Mouse (Mus musculus) neural tube, embryonic 14.5 days (tissue): Measurements from ENCODE around the gene Olfr187. TPM values are rescaled to one million over a fixed set of nuclear protein-coding genes. Genes with fewer than 3 reads are reported as not detected.

Experiments
- ATAC-seq: fragments of 200-750 bp; cut with Nextera tagmentation; 2 replicates; pipeline ENCODE4 v1.8.0; 2017; ENCODE audit warnings: low read depth, mild to moderate bottlenecking, moderate TSS enrichment, moderate library complexity
- H3K27ac ChIP-seq: fragments of 300-500 bp; sonication (generic); 2 replicates; pipeline ENCODE4 v1.5.1; 2014; ENCODE audit warnings: low read depth, mild to moderate bottlenecking, control low read depth, low read length, moderate library complexity, mixed read lengths
- H3K27me3 ChIP-seq: fragments of 300-500 bp; sonication (generic); 2 replicates; pipeline ENCODE4 v1.6.1; 2014; ENCODE audit warnings: low read length; ENCODE audit not compliant: control insufficient read depth, insufficient read depth
- H3K36me3 ChIP-seq: fragments of 300-500 bp; sonication (generic); 2 replicates; pipeline ENCODE4 v1.6.1; 2014; ENCODE audit warnings: low read length, mixed read lengths; ENCODE audit not compliant: control insufficient read depth, insufficient read depth
- H3K4me1 ChIP-seq: fragments of 300-500 bp; sonication (generic); 2 replicates; pipeline ENCODE4 v1.6.1; 2014; ENCODE audit warnings: low read length; ENCODE audit not compliant: control insufficient read depth, insufficient read depth
- H3K4me2 ChIP-seq: fragments of 300-500 bp; sonication (generic); 2 replicates; pipeline ENCODE4 v1.6.1; 2014; ENCODE audit warnings: mild to moderate bottlenecking, low read depth, low read length, control low read depth
- H3K4me3 ChIP-seq: fragments of 300-500 bp; sonication (generic); 2 replicates; pipeline ENCODE4 v1.5.1; 2014; ENCODE audit warnings: low read depth, low read length, control low read depth, mixed read lengths
- H3K9ac ChIP-seq: fragments of 300-500 bp; sonication (generic); replicated peaks from 2 replicates; pipeline ENCODE4 v1.6.1; 2014; ENCODE audit warnings: low read depth, mild to moderate bottlenecking, control low read depth, low read length, mixed read lengths
- H3K9me3 ChIP-seq: fragments of 300-500 bp; sonication (generic); 2 replicates; pipeline ENCODE4 v1.6.1; 2016; ENCODE audit warnings: low read length; ENCODE audit not compliant: control insufficient read depth
- WGBS: fragments of 180-500 bp; shearing (Covaris S2); extraction: QIAGEN DNeasy Blood & Tissue Kit; methylation state at CpG from one replicate; pipeline ENCODE4 v1.1.7; 2014; 5-methylcytosine and 5-hydroxymethylcytosine counted together
- polyA plus RNA-seq: library from polyadenylated mRNA; unstranded; fragments of >200 nt; fragmentation: Nextera tagmentation; extraction: Ambion mirVana; gene quantifications from 2 replicates; pipeline ENCODE4 v1.2.1, GENCODE M21; 2014

The Olfr187 gene
- polyA plus RNA-seq, 1 experiment from 2014 or later, result not detected

GRCm38 (mm10) chr16:59030191-59030590 is 9.4 kb downstream of the Olfr187 start, which contains the start of gene Olfr186:
Gene Olfr186, minus strand, starts transcription at chr16:59030291.
- ATAC-seq, result no peak
- Histone ChIP-seq H3K4me2 (no peak within 1 kb of the TSS), H3K9me3 (no peaks in the 10 kb centered on the region), H3K27me3 (no peaks in the 10 kb centered on the region), H3K36me3 (no peaks in the 10 kb centered on the region), H3K9ac (no peak within 1 kb of the TSS), H3K4me1 (no peaks in the 10 kb centered on the region), H3K27ac (no peak within 1 kb of the TSS), H3K4me3 (no peak within 1 kb of the TSS)
- WGBS, result 94% methylated on average over 4 of the region's 4 CpGs

GRCm38 (mm10) chr16:59013357-59014018 is 26.1 kb downstream of the Olfr187 start:
- H3K4me3 ChIP-seq, result no peak overlapping the region
- H3K4me1 ChIP-seq, result no peaks in the 10 kb centered on the region
- 67% methylated on average over 2 of the region's 2 CpGs for WGBS
- H3K27ac ChIP-seq, result no peak overlapping the region
- no peaks in the 10 kb centered on the region for H3K36me3 ChIP-seq
- H3K27me3 ChIP-seq, result no peaks in the 10 kb centered on the region
- H3K9ac ChIP-seq, result no peak overlapping the region
- H3K9me3 ChIP-seq, result no peaks in the 10 kb centered on the region
- no peak overlapping the region for H3K4me2 ChIP-seq
- no peak for ATAC-seq

GRCm38 (mm10) chr16:59007146-59007545 is 32.4 kb downstream of the Olfr187 start:
- Histone ChIP-seq H3K4me2 (no peak overlapping the region), H3K9ac (no peak overlapping the region), H3K4me1 (no peaks in the 10 kb centered on the region), H3K4me3 (no peak overlapping the region), H3K9me3 (no peaks in the 10 kb centered on the region), H3K36me3 (no peaks in the 10 kb centered on the region), H3K27ac (no peak overlapping the region), H3K27me3 (no peaks in the 10 kb centered on the region)
- no peak for ATAC-seq

GRCm38 (mm10) chr16:58995057-58995456 is 44.5 kb downstream of the Olfr187 start, which contains the start of gene Olfr183:
Gene Olfr183, plus strand, starts transcription at chr16:58995357.
- H3K4me2 ChIP-seq, result no peak within 1 kb of the TSS
- H3K27me3 ChIP-seq, result no peaks in the 10 kb centered on the region
- H3K27ac ChIP-seq, result no peak within 1 kb of the TSS
- no peak within 1 kb of the TSS for H3K4me3 ChIP-seq
- no peak for ATAC-seq
- H3K36me3 ChIP-seq, result no peaks in the 10 kb centered on the region
- H3K4me1 ChIP-seq, result no peaks in the 10 kb centered on the region
- H3K9ac ChIP-seq, result no peak within 1 kb of the TSS
- WGBS, result 85% methylated on average over 2 of the region's 2 CpGs
- no peaks in the 10 kb centered on the region for H3K9me3 ChIP-seq

Other genes starting within 250 kb of the Olfr187 start
- not detected in 2 replicates for gene Olfr173, start 239.5 kb downstream of the Olfr187 start, polyA plus RNA-seq
- gene Olfr175-ps1, start 213.0 kb downstream of the Olfr187 start, polyA plus RNA-seq, result not detected in 2 replicates
- gene Olfr177, start 165.0 kb downstream of the Olfr187 start, polyA plus RNA-seq, result not detected in 2 replicates
- gene Olfr178, start 147.7 kb downstream of the Olfr187 start, polyA plus RNA-seq, result not detected in 2 replicates
- not detected in 2 replicates for gene Olfr181, start 111.0 kb downstream of the Olfr187 start, polyA plus RNA-seq
- not detected in 2 replicates for gene Olfr180, start 110.4 kb downstream of the Olfr187 start, polyA plus RNA-seq
- not detected in 2 replicates for gene Olfr183, start 44.4 kb downstream of the Olfr187 start, polyA plus RNA-seq
- gene Olfr186, start 9.5 kb downstream of the Olfr187 start, polyA plus RNA-seq, result not detected in 2 replicates
- gene Olfr190, start 38.2 kb upstream of the Olfr187 start, polyA plus RNA-seq, result not detected in 2 replicates
- not detected in 2 replicates for gene Olfr191, start 50.1 kb upstream of the Olfr187 start, polyA plus RNA-seq
- not detected in 2 replicates for gene Olfr193, start 72.1 kb upstream of the Olfr187 start, polyA plus RNA-seq
- not detected in 2 replicates for gene Olfr194, start 81.3 kb upstream of the Olfr187 start, polyA plus RNA-seq
- gene Olfr195, start 107.3 kb upstream of the Olfr187 start, polyA plus RNA-seq, result not detected in 2 replicates
- gene Olfr196, start 130.7 kb upstream of the Olfr187 start, polyA plus RNA-seq, result not detected in 2 replicates
- not detected in 2 replicates for gene Olfr198, start 163.8 kb upstream of the Olfr187 start, polyA plus RNA-seq
- not detected in 2 replicates for gene Olfr199, start 180.0 kb upstream of the Olfr187 start, polyA plus RNA-seq
- not detected in 2 replicates for gene Olfr201, start 232.9 kb upstream of the Olfr187 start, polyA plus RNA-seq
- not detected in 2 replicates for gene Olfr202, start 247.0 kb upstream of the Olfr187 start, polyA plus RNA-seq